Mouse (Mus musculus): ENCODE measurements around the gene Sat2. TPM values are rescaled to one million over a fixed set of nuclear protein-coding genes. Genes with fewer than 3 reads are reported as not detected.

The Sat2 gene
- polyA plus RNA-seq, 1 experiment from 2014 or later, result 17.5 TPM

GRCm38 (mm10) chr11:69662213-69662966 lies 40.6 kb downstream of the Sat2 start, which contains the start of gene Mpdu1:
TSS of gene Mpdu1 (minus strand) at chr11:69662642.
- H3K27me3 ChIP-seq (replicated peaks), result no peaks in the 10 kb centered on the region
- H3K27ac ChIP-seq (replicated peaks), result peak within 1 kb of the TSS; percentile 99
- under 1% methylated on average over 48 of the region's 48 CpGs for WGBS
- ATAC-seq (ENCODE audit: extremely low read depth, insufficient number of reproducible peaks, low FRiP score, low TSS enrichment), result peak; percentile 91
- H3K4me2 ChIP-seq, result peak within 1 kb of the TSS; percentile 74
- no peaks in the 10 kb centered on the region for H3K9me3 ChIP-seq
- H3K36me3 ChIP-seq, result peaks cover 65% of the 10 kb centered on the region
- H3K9ac ChIP-seq, result peak within 1 kb of the TSS; percentile 88
- peaks cover 23% of the 10 kb centered on the region for H3K4me1 ChIP-seq
- H3K4me3 ChIP-seq, result peak within 1 kb of the TSS; percentile 63

GRCm38 (mm10) chr11:69662967-69663671 lies 41.3 kb downstream of the Sat2 start:
- WGBS, result 62% methylated on average over 13 of the region's 13 CpGs
- peaks cover 65% of the 10 kb centered on the region for H3K36me3 ChIP-seq
- H3K27ac ChIP-seq (replicated peaks), result peak overlapping the region; percentile 99
- no peaks in the 10 kb centered on the region for H3K9me3 ChIP-seq
- H3K4me3 ChIP-seq, result peak overlapping the region; percentile 63
- H3K27me3 ChIP-seq (replicated peaks), result no peaks in the 10 kb centered on the region
- no peak for ATAC-seq (ENCODE audit: extremely low read depth, insufficient number of reproducible peaks, low FRiP score, low TSS enrichment)
- peaks cover 23% of the 10 kb centered on the region for H3K4me1 ChIP-seq
- peak overlapping the region; percentile 88 for H3K9ac ChIP-seq
- peak overlapping the region; percentile 74 for H3K4me2 ChIP-seq

GRCm38 (mm10) chr11:69663795-69664194 lies 42.0 kb downstream of the Sat2 start:
- peak overlapping the region; percentile 74; the same call in 1 of the 2 replicates for H3K4me2 ChIP-seq
- no peak for ATAC-seq (ENCODE audit: extremely low read depth, insufficient number of reproducible peaks, low FRiP score, low TSS enrichment)
- peak overlapping the region; percentile 99 for H3K27ac ChIP-seq (replicated peaks)
- peaks cover 25% of the 10 kb centered on the region for H3K4me1 ChIP-seq
- WGBS, result 84% methylated on average over 6 of the region's 6 CpGs
- H3K9ac ChIP-seq, result no peak overlapping the region
- H3K36me3 ChIP-seq, result peaks cover 65% of the 10 kb centered on the region
- no peak overlapping the region for H3K4me3 ChIP-seq
- no peaks in the 10 kb centered on the region for H3K9me3 ChIP-seq
- no peaks in the 10 kb centered on the region for H3K27me3 ChIP-seq (replicated peaks)

GRCm38 (mm10) chr11:69664841-69665240 lies 43.0 kb downstream of the Sat2 start:
- Histone ChIP-seq H3K36me3 (peaks cover 65% of the 10 kb centered on the region), H3K27me3 (replicated peaks) (no peaks in the 10 kb centered on the region), H3K27ac (replicated peaks) (no peak overlapping the region), H3K4me3 (no peak overlapping the region), H3K4me1 (peaks cover 35% of the 10 kb centered on the region), H3K4me2 (no peak overlapping the region), H3K9me3 (no peaks in the 10 kb centered on the region), H3K9ac (no peak overlapping the region)
- no peak for ATAC-seq (ENCODE audit: extremely low read depth, insufficient number of reproducible peaks, low FRiP score, low TSS enrichment)
- WGBS, result 93% methylated on average over 7 of the region's 7 CpGs

GRCm38 (mm10) chr11:69665457-69665960 lies 43.7 kb downstream of the Sat2 start:
- no peak for ATAC-seq (ENCODE audit: extremely low read depth, insufficient number of reproducible peaks, low FRiP score, low TSS enrichment)
- H3K4me3 ChIP-seq, result no peak overlapping the region
- H3K27me3 ChIP-seq (replicated peaks), result no peaks in the 10 kb centered on the region
- H3K9ac ChIP-seq, result no peak overlapping the region
- peaks cover 42% of the 10 kb centered on the region for H3K4me1 ChIP-seq
- 73% methylated on average over 9 of the region's 9 CpGs for WGBS
- peaks cover 70% of the 10 kb centered on the region for H3K36me3 ChIP-seq
- H3K9me3 ChIP-seq, result no peaks in the 10 kb centered on the region
- H3K4me2 ChIP-seq, result no peak overlapping the region
- 0 out of 2 replicates have a peak overlapping the region, but pooled peaks have one; percentile 6 for H3K27ac ChIP-seq (replicated peaks)

- H3K4me2 ChIP-seq, result no peak within 1 kb of the TSS
- 0 out of 2 replicates have a peak within 1 kb of the TSS, but pooled peaks have one; percentile 6 for H3K27ac ChIP-seq (replicated peaks)
- 32% methylated on average over 7 of the region's 7 CpGs for WGBS
- no peak within 1 kb of the TSS for H3K4me3 ChIP-seq
- no peaks in the 10 kb centered on the region for H3K9me3 ChIP-seq
- H3K36me3 ChIP-seq, result peaks cover 75% of the 10 kb centered on the region
- no peaks in the 10 kb centered on the region for H3K27me3 ChIP-seq (replicated peaks)
- ATAC-seq (ENCODE audit: extremely low read depth, insufficient number of reproducible peaks, low FRiP score, low TSS enrichment), result no peak
- no peak within 1 kb of the TSS for H3K9ac ChIP-seq
- H3K4me1 ChIP-seq, result peaks cover 42% of the 10 kb centered on the region
These were observed 44.3 kb downstream of the Sat2 start, which contains the start of gene Cd68 for GRCm38 (mm10) chr11:69665961-69666664. TSS of gene Cd68 (minus strand) at chr11:69666153.

GRCm38 (mm10) chr11:69666665-69667005 lies 44.8 kb downstream of the Sat2 start:
- Histone ChIP-seq H3K27me3 (replicated peaks) (no peaks in the 10 kb centered on the region), H3K4me3 (no peak overlapping the region), H3K9me3 (no peaks in the 10 kb centered on the region), H3K9ac (no peak overlapping the region), H3K4me2 (no peak overlapping the region), H3K36me3 (peaks cover 75% of the 10 kb centered on the region), H3K27ac (replicated peaks) (0 out of 2 replicates have a peak overlapping the region, but pooled peaks have one; percentile 6), H3K4me1 (peaks cover 36% of the 10 kb centered on the region)
- ATAC-seq (ENCODE audit: extremely low read depth, insufficient number of reproducible peaks, low FRiP score, low TSS enrichment), result no peak
- WGBS, result 77% methylated on average over 3 of the region's 3 CpGs

GRCm38 (mm10) chr11:69670786-69671725 lies 49.2 kb downstream of the Sat2 start:
- H3K4me1 ChIP-seq, result peaks cover 28% of the 10 kb centered on the region
- under 1% methylated on average over 61 of the region's 61 CpGs for WGBS
- peak overlapping the region; percentile 100 for H3K9ac ChIP-seq
- ATAC-seq (ENCODE audit: extremely low read depth, insufficient number of reproducible peaks, low FRiP score, low TSS enrichment), result peak; percentile 56
- peak overlapping the region; percentile 99 for H3K27ac ChIP-seq (replicated peaks)
- peak overlapping the region; percentile 95 for H3K4me2 ChIP-seq
- H3K36me3 ChIP-seq, result peaks cover 81% of the 10 kb centered on the region
- no peaks in the 10 kb centered on the region for H3K9me3 ChIP-seq
- peak overlapping the region; percentile 100 for H3K4me3 ChIP-seq
- H3K27me3 ChIP-seq (replicated peaks), result no peaks in the 10 kb centered on the region

- Histone ChIP-seq H3K27ac (replicated peaks) (peak overlapping the region; percentile 99), H3K4me1 (peaks cover 28% of the 10 kb centered on the region), H3K9ac (peak overlapping the region; percentile 100), H3K4me2 (peak overlapping the region; percentile 95), H3K9me3 (no peaks in the 10 kb centered on the region), H3K36me3 (peaks cover 81% of the 10 kb centered on the region), H3K27me3 (replicated peaks) (no peaks in the 10 kb centered on the region), H3K4me3 (peak overlapping the region; percentile 100)
- WGBS, result under 1% methylated on average over 43 of the region's 43 CpGs
- ATAC-seq (ENCODE audit: extremely low read depth, insufficient number of reproducible peaks, low FRiP score, low TSS enrichment), result no peak
These were observed 49.9 kb downstream of the Sat2 start for GRCm38 (mm10) chr11:69671726-69672124.

- peaks cover 28% of the 10 kb centered on the region for H3K4me1 ChIP-seq
These were observed 50.4 kb downstream of the Sat2 start, which contains the start of gene Eif4a1 for GRCm38 (mm10) chr11:69672211-69672706. TSS of gene Eif4a1 (minus strand) at chr11:69672423.

More at GRCm38 (mm10) chr11:69672211-69672706, 50.4 kb downstream of the Sat2 start, which contains the start of gene Eif4a1:
- Histone ChIP-seq H3K27ac (replicated peaks) (peak within 1 kb of the TSS; percentile 99), H3K27me3 (replicated peaks) (no peaks in the 10 kb centered on the region), H3K4me3 (peak within 1 kb of the TSS; percentile 100), H3K9me3 (no peaks in the 10 kb centered on the region), H3K4me2 (peak within 1 kb of the TSS; percentile 95), H3K9ac (peak within 1 kb of the TSS; percentile 100), H3K36me3 (peaks cover 82% of the 10 kb centered on the region)
- ATAC-seq (ENCODE audit: extremely low read depth, insufficient number of reproducible peaks, low FRiP score, low TSS enrichment), result peak; percentile 94
- 0% methylated on average over 36 of the region's 36 CpGs for WGBS

Measured in heart, embryonic 13.5 days (tissue).